Mouse (Mus musculus) retina, postnatal 7 days (tissue): Measurements from ENCODE around the gene Ptprm.

ENCODE experiments used
- DNase-seq: peaks from one replicate; pipeline ENCODE4 v3.0.0-alpha.2; 2012; ENCODE audit warnings: low read depth, low spot score

The Ptprm gene

GRCm38 (mm10) chr17:67345157-67345556, 9.1 kb downstream of the Ptprm start:
- no peak for DNase-seq

- DNase-seq: no peak
Observed at GRCm38 (mm10) chr17:67343471-67343870, 10.8 kb downstream of the Ptprm start.

GRCm38 (mm10) chr17:67343006-67343405, 11.3 kb downstream of the Ptprm start:
- DNase-seq: no peak

- DNase-seq: no peak
Observed at GRCm38 (mm10) chr17:67340362-67340761, 13.9 kb downstream of the Ptprm start.

GRCm38 (mm10) chr17:67339569-67339968, 14.7 kb downstream of the Ptprm start:
- DNase-seq: no peak

GRCm38 (mm10) chr17:67334310-67334709, 19.9 kb downstream of the Ptprm start:
- DNase-seq: no peak

- DNase-seq: no peak
Observed at GRCm38 (mm10) chr17:67329435-67329834, 24.8 kb downstream of the Ptprm start.

- DNase-seq: no peak
Observed at GRCm38 (mm10) chr17:67324499-67324832, 29.8 kb downstream of the Ptprm start.

- DNase-seq: no peak
Observed at GRCm38 (mm10) chr17:67323777-67324498, 30.3 kb downstream of the Ptprm start.

GRCm38 (mm10) chr17:67314491-67315205, 39.6 kb downstream of the Ptprm start:
- no peak for DNase-seq

- no peak for DNase-seq
Observed at GRCm38 (mm10) chr17:67308421-67308820, 45.8 kb downstream of the Ptprm start.

- no peak for DNase-seq
Observed at GRCm38 (mm10) chr17:67306066-67306845, 48.0 kb downstream of the Ptprm start.

GRCm38 (mm10) chr17:67304831-67305230, 49.4 kb downstream of the Ptprm start:
- DNase-seq: no peak

- DNase-seq: no peak
Observed at GRCm38 (mm10) chr17:67303326-67304099, 50.7 kb downstream of the Ptprm start.

- no peak for DNase-seq
Observed at GRCm38 (mm10) chr17:67302569-67302968, 51.7 kb downstream of the Ptprm start.

- DNase-seq: no peak
Observed at GRCm38 (mm10) chr17:67302074-67302473, 52.2 kb downstream of the Ptprm start.

GRCm38 (mm10) chr17:67301367-67301766, 52.9 kb downstream of the Ptprm start:
- DNase-seq: no peak

GRCm38 (mm10) chr17:67298269-67298798, 55.9 kb downstream of the Ptprm start:
- DNase-seq: no peak

- no peak for DNase-seq
Observed at GRCm38 (mm10) chr17:67296604-67297595, 57.4 kb downstream of the Ptprm start.

- DNase-seq: peak; percentile 46
Observed at GRCm38 (mm10) chr17:67290662-67291240, 63.5 kb downstream of the Ptprm start.
